Mouse (Mus musculus) small intestine, adult 2 months (tissue): Measurements from ENCODE around the gene Rab14. TPM values are rescaled to one million over a fixed set of nuclear protein-coding genes. Genes with fewer than 3 reads are reported as not detected.

ENCODE experiments used
- H3K27ac ChIP-seq: fragments of 200-500 bp; 2 replicates; pipeline ENCODE4 v1.5.1; 2012; ENCODE audit warnings: low read depth, low read length, control low read depth, inconsistent platforms; ENCODE audit not compliant: insufficient read depth
- H3K27me3 ChIP-seq: fragments of 200-500 bp; 2 replicates; pipeline ENCODE4 v1.6.1; 2012; ENCODE audit warnings: mild to moderate bottlenecking, moderate library complexity, low read length, inconsistent platforms; ENCODE audit not compliant: control insufficient read depth, insufficient read depth
- H3K36me3 ChIP-seq: fragments of 200-500 bp; 2 replicates; pipeline ENCODE4 v1.6.1; 2012; ENCODE audit warnings: mild to moderate bottlenecking, low read length, control low read depth, inconsistent platforms; ENCODE audit not compliant: control insufficient read depth, insufficient read depth
- H3K4me1 ChIP-seq: fragments of 200-500 bp; 2 replicates; pipeline ENCODE4 v1.6.1; 2012; ENCODE audit warnings: low read length, inconsistent platforms, mixed read lengths; ENCODE audit not compliant: control insufficient read depth, insufficient read depth, insufficient read length
- H3K4me3 ChIP-seq: fragments of 200-500 bp; 2 replicates; pipeline ENCODE4 v1.5.1; 2012; ENCODE audit warnings: low read depth, mild to moderate bottlenecking, control low read depth, inconsistent platforms, low read length, moderate library complexity
- CTCF ChIP-seq: fragments of 200-500 bp; IDR thresholded peaks from 2 replicates; pipeline ENCODE4 v1.5.1; 2012; ENCODE audit warnings: low read depth, mild to moderate bottlenecking, control low read depth, inconsistent platforms, low read length, moderate library complexity, mixed read lengths; ENCODE audit not compliant: insufficient replicate concordance, insufficient read length; ENCODE audit errors: extremely low read depth
- POLR2A ChIP-seq: fragments of 200-500 bp; IDR thresholded peaks from 2 replicates; pipeline ENCODE4 v1.6.1; 2012; ENCODE audit warnings: low read depth, mild to moderate bottlenecking, control low read depth, inconsistent platforms, low read length, moderate library complexity
- WGBS: fragments of 180-500 bp; shearing (Covaris S2); methylation state at CpG from one replicate; pipeline ENCODE4 v1.1.7; 2018; 5-methylcytosine and 5-hydroxymethylcytosine counted together
- polyA plus RNA-seq: library from polyadenylated mRNA; depleted of rRNA; stranded (reverse); fragments of >200 nt; gene quantifications from 2 replicates; pipeline ENCODE4 v1.2.3, GENCODE M21; 2012

Gene Rab14
- polyA plus RNA-seq, 1 experiment: 239 TPM

DNA sequence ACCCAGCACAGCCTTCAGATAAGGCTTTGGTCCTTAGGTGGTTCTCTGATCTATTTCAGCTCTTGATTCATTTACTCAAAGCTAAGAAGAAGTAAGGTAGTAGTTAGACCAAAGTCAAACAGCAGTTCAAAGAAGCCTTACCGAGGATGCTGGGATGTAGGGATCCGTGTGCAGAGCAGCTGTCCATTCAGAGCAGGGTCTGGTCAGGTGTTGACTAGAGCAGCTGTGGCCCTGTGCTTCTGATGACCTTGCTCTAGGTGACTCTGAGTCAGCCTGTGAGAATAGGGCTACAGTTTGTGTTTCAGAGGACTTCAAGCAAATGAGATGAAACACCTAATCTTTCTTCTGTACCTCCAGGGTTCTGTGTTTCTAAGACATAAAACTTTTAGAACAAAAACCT, 31.5 kb downstream of the Rab14 start:
- H3K36me3 ChIP-seq: peaks cover 65% of the 10 kb centered on the region
- WGBS: 89% methylated on average over 2 of the region's 2 CpGs
- H3K27ac ChIP-seq: no peak overlapping the region

DNA sequence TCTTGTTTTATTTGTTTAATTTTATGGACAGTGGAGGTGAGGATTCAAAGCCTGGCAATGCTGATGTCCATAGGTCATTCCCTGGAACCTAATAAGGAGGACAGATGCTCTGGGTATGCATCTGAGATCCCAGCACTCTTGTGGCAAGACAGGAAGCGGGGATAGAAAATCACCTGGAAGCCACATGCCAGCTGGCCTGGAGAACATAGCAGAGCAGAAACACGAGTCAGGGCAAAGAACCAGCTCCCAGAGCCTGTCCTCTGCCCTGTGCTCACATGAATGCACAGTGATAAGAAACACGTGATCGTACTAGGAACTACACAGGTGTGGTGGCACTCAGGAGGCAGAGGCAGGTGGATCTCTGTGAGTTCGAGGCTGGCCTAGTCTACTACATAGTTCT, 34.1 kb downstream of the Rab14 start:
- Histone ChIP-seq H3K27me3 (no peaks in the 10 kb centered on the region), H3K4me1 (no peaks in the 10 kb centered on the region), H3K27ac (no peak overlapping the region), H3K36me3 (peaks cover 61% of the 10 kb centered on the region), H3K4me3 (no peak overlapping the region)
- WGBS: 75% methylated on average over 5 of the region's 5 CpGs
- no peak for TF ChIP-seq CTCF
- TF ChIP-seq POLR2A: no peak

More for the DNA sequence above, 31.5 kb downstream of the Rab14 start:
- no peaks in the 10 kb centered on the region for H3K27me3 ChIP-seq
- no peak overlapping the region for H3K4me3 ChIP-seq
- H3K4me1 ChIP-seq: no peaks in the 10 kb centered on the region
- TF ChIP-seq CTCF (no peak), POLR2A (no peak)

DNA sequence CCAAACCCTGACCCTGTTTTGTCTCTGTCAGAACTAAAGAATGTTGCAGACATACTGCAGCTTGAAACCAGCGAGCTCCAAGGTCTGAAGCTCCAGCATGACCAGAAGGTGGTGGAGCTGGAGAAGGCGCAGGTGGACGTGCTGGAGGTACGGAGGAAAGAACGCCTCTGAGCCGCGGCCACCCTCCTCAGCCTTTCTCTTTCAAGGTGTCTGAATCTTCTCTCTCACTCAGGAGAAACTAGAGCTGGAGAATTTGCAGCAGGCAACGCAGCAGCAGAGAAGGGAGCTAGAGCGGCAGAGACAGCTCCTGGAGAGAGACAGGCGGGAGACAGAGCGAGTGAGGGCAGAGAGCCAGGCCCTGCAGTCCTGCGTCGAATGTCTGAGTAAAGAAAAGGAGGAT, 35.5 kb downstream of the Rab14 start:
- TF ChIP-seq POLR2A (no peak), CTCF (no peak)
- H3K36me3 ChIP-seq: peaks cover 51% of the 10 kb centered on the region
- no peaks in the 10 kb centered on the region for H3K4me1 ChIP-seq
- H3K27ac ChIP-seq: no peak overlapping the region
- WGBS: 94% methylated on average over 13 of the region's 13 CpGs
- no peaks in the 10 kb centered on the region for H3K27me3 ChIP-seq
- no peak overlapping the region for H3K4me3 ChIP-seq

DNA sequence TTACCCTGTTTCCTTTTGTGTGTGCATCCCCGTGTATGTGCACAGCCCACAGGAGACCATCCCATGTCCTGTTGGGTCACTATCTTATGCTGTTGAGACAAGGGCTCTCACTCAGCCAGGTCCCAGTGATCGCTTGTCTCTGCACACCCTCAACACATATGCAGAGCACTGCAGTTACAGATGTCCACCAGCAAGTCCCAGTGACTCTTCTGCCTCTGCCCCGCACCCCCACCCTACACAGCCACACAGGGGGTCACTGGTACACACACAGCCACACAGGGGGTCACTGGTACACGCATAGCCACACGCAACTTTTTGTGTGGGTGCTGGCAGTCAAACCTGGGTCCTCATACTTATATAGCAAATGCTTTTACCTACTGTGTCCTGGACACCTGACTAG, 37.5 kb downstream of the Rab14 start:
- H3K36me3 ChIP-seq: peaks cover 50% of the 10 kb centered on the region
- no peak overlapping the region for H3K4me3 ChIP-seq
- no peak overlapping the region for H3K27ac ChIP-seq
- no peak for TF ChIP-seq POLR2A
- TF ChIP-seq CTCF: no peak
- 82% methylated on average over 5 of the region's 5 CpGs for whole genome bisulfite sequencing
- H3K27me3 ChIP-seq: no peaks in the 10 kb centered on the region
- H3K4me1 ChIP-seq: no peaks in the 10 kb centered on the region

DNA sequence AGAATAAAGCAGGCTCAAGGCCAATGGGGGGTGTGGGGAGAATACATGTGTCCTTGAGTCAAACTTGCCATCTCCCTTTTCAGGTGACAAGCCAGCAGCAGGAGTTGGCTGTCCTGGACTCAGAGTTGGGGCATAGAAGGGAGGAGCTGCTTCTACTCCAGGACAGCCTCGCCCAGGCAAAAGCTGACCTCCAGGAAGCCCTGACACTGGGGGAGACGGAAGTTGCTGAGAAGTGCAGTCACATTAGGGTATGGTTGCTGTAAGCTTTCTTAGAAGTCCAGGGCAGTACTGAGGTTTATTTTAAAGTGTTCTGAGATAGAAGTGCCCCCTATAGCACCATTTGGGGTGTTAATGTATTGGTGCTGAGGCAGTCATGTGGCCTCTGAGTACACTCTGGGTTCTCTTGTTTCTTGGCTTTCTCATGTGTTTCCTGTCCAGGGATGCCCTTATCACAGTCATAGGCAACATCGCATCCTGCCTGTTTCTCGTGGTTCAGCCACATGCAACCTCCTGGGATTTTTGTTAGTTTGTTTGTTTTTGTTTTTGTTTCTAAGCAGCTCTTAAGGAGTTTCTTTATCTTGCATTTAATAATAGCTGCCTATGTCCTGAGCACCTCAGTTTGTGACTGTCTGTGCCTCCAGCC, 39.0 kb downstream of the Rab14 start:
- no peaks in the 10 kb centered on the region for H3K4me1 ChIP-seq
- WGBS: 84% methylated on average over 4 of the region's 4 CpGs
- TF ChIP-seq CTCF (no peak), POLR2A (no peak)
- H3K36me3 ChIP-seq: peaks cover 48% of the 10 kb centered on the region
- peak overlapping the region; percentile 42; the same call in 1 of the 2 replicates for H3K27ac ChIP-seq
- H3K4me3 ChIP-seq: no peak overlapping the region
- no peaks in the 10 kb centered on the region for H3K27me3 ChIP-seq

DNA sequence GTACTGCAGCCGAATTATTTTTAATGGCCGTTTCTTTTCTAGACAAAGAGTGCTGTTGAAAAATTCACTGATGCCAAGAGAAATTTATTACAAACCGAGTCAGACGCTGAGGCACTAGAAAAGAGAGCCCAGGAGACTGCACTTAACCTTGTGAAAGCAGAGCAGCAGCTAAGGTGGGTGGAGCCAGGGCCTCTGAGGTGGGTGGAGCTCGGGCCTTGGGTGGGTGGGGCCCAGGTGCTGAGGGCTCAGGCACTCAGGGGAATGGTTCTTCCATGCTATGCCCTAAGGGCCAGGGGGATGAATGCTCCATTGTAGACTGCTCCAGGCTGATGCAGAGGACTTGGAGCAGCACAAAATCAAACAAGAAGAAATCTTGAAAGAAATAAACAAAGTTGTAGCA, 40.7 kb downstream of the Rab14 start:
- Histone ChIP-seq H3K4me3 (no peak overlapping the region), H3K27me3 (no peaks in the 10 kb centered on the region), H3K4me1 (no peaks in the 10 kb centered on the region), H3K36me3 (peaks cover 50% of the 10 kb centered on the region), H3K27ac (no peak overlapping the region)
- WGBS: 42% methylated on average over 5 of the region's 5 CpGs
- no peak for TF ChIP-seq POLR2A
- TF ChIP-seq CTCF: no peak

DNA sequence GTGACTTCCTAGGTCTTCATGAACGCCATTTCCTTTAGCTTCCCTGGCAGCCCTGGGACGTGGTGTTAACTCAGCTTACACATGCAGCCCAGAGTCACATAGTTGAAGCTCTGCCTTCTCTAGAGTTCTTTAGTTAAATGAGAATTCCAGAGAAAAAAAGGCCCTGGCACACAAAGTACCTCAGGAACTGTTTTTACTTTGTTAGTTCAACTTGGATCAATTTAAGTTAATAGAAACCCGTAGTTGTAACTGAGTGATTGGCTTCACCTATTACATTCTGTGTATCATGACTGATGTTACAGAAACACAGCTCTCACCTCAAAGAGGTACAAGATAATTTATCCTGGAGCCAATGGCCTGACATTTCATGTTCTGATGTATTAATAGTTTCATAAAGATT, 42.6 kb downstream of the Rab14 start:
- no peak overlapping the region for H3K4me3 ChIP-seq
- no peaks in the 10 kb centered on the region for H3K27me3 ChIP-seq
- no peaks in the 10 kb centered on the region for H3K4me1 ChIP-seq
- TF ChIP-seq CTCF (no peak), POLR2A (no peak)
- H3K27ac ChIP-seq: no peak overlapping the region
- peaks cover 52% of the 10 kb centered on the region for H3K36me3 ChIP-seq
- 86% methylated on average over 3 of the region's 3 CpGs for WGBS
